Mouse (Mus musculus): ENCODE measurements around the gene Epha2. TPM values are rescaled to one million over a fixed set of nuclear protein-coding genes. Genes with fewer than 3 reads are reported as not detected.
A peak's percentile ranks its signal among the peaks of the same experiment; 100 is the strongest.

Gene Epha2
- total and polyA plus RNA-seq, 2 experiments: 7.7 to 12.0 TPM

GRCm38 (mm10) chr4:141279783-141280182 is 21.3 kb upstream of the Epha2 start:
- no peak for TF ChIP-seq POLR2A (IDR thresholded peaks at IDR 0.05; ENCODE audit: extremely low read depth, insufficient read depth, low read length)
- TF ChIP-seq CTCF (IDR thresholded peaks at IDR 0.05; ENCODE audit: low read depth, low read length): no peak
- Histone ChIP-seq H3K9ac (ENCODE audit: low read depth, low read length) (no peak overlapping the region), H3K4me3 (ENCODE audit: insufficient read depth, low read depth, low read length) (no peak overlapping the region), H3K27me3 (ENCODE audit: control insufficient read depth, insufficient read depth, low read length) (no peaks in the 10 kb centered on the region), H3K4me1 (ENCODE audit: control insufficient read depth, insufficient read depth, low read length) (peaks cover 37% of the 10 kb centered on the region), H3K36me3 (ENCODE audit: control insufficient read depth, insufficient read depth, low read length) (no peaks in the 10 kb centered on the region), H3K27ac (replicated peaks; ENCODE audit: insufficient read depth, low read depth, low read length) (peak overlapping the region; percentile 72), H3K79me2 (ENCODE audit: control insufficient read depth, insufficient read depth, low read length) (no peaks in the 10 kb centered on the region)
- 43% methylated on average over 6 of the region's 6 CpGs for WGBS
- DNase-seq (ENCODE audit: extremely low read depth, low read depth, low spot score): no peak

- no peak for TF ChIP-seq POLR2A (IDR thresholded peaks at IDR 0.05; ENCODE audit: extremely low read depth, insufficient read depth, low read length)
- no peak for TF ChIP-seq CTCF (IDR thresholded peaks at IDR 0.05; ENCODE audit: low read depth, low read length)
- WGBS: 31% methylated on average over 1 of the region's 1 CpGs
- no peak overlapping the region for H3K4me3 ChIP-seq (ENCODE audit: insufficient read depth, low read depth, low read length)
Observed at GRCm38 (mm10) chr4:141280471-141280870, 20.6 kb upstream of the Epha2 start.

DNA sequence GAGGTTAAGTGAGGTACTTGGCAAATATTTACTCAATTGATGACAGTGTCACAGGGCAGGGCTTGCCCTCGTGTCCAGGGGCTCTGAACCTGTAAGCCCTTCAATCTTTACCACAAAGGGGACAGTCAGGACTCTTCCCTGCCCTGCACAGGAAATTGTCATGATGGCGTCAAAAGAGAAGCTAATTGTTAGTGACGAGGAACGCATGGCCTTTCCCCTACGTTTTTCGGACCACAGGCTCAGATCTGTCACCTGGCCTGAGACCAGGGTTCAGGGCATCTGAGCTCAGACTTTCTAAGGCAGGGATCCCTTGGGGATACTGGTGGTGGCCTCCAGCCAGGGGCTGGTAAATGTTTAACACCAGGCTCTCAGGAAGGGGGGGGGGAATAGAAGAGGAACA is 19.9 kb upstream of the Epha2 start:
- Histone ChIP-seq H3K79me2 (ENCODE audit: control insufficient read depth, insufficient read depth, low read length) (no peaks in the 10 kb centered on the region), H3K9ac (ENCODE audit: low read depth, low read length) (peak overlapping the region; percentile 18; the same call in 1 of the 2 replicates), H3K4me3 (ENCODE audit: insufficient read depth, low read depth, low read length) (no peak overlapping the region), H3K36me3 (ENCODE audit: control insufficient read depth, insufficient read depth, low read length) (no peaks in the 10 kb centered on the region), H3K4me1 (ENCODE audit: control insufficient read depth, insufficient read depth, low read length) (peaks cover 37% of the 10 kb centered on the region), H3K27ac (replicated peaks; ENCODE audit: insufficient read depth, low read depth, low read length) (peak overlapping the region; percentile 81), H3K27me3 (ENCODE audit: control insufficient read depth, insufficient read depth, low read length) (no peaks in the 10 kb centered on the region)
- DNase-seq (ENCODE audit: extremely low read depth, low read depth, low spot score): peak; percentile 97
- WGBS: 10% methylated on average over 6 of the region's 6 CpGs
- TF ChIP-seq CTCF (IDR thresholded peaks at IDR 0.05; ENCODE audit: low read depth, low read length) (no peak), POLR2A (IDR thresholded peaks at IDR 0.05; ENCODE audit: extremely low read depth, insufficient read depth, low read length) (no peak)

More at GRCm38 (mm10) chr4:141280471-141280870, 20.6 kb upstream of the Epha2 start:
- Histone ChIP-seq H3K9ac (ENCODE audit: low read depth, low read length) (no peak overlapping the region), H3K27ac (replicated peaks; ENCODE audit: insufficient read depth, low read depth, low read length) (peak overlapping the region; percentile 69), H3K4me1 (ENCODE audit: control insufficient read depth, insufficient read depth, low read length) (peaks cover 37% of the 10 kb centered on the region), H3K36me3 (ENCODE audit: control insufficient read depth, insufficient read depth, low read length) (no peaks in the 10 kb centered on the region), H3K27me3 (ENCODE audit: control insufficient read depth, insufficient read depth, low read length) (no peaks in the 10 kb centered on the region), H3K79me2 (ENCODE audit: control insufficient read depth, insufficient read depth, low read length) (no peaks in the 10 kb centered on the region)
- peak; percentile 90 for DNase-seq (ENCODE audit: extremely low read depth, low read depth, low spot score)

DNA sequence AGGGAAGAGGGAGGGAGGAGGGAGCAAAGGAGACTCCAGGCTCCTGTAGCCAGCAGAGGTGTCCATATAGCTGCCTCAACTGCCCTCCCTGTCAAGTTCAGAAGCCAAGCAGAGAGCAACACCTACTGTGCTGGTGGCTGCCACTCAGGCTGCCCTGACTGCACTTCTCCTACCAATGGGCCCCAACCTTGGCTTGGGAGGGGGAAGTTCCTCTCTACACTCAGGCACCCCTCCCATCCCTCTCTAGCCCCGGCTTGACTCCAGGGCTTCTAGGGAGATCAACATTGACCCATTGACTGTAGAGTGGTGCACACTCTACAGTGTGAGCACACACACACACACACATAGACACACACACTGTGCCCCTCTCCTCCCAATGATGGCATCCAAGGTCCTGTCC is 19.5 kb upstream of the Epha2 start:
- no peak for TF ChIP-seq CTCF (IDR thresholded peaks at IDR 0.05; ENCODE audit: low read depth, low read length)
- TF ChIP-seq POLR2A (IDR thresholded peaks at IDR 0.05; ENCODE audit: extremely low read depth, insufficient read depth, low read length): no peak
- Histone ChIP-seq H3K79me2 (ENCODE audit: control insufficient read depth, insufficient read depth, low read length) (no peaks in the 10 kb centered on the region), H3K4me1 (ENCODE audit: control insufficient read depth, insufficient read depth, low read length) (peaks cover 37% of the 10 kb centered on the region), H3K9ac (ENCODE audit: low read depth, low read length) (peak overlapping the region; percentile 44), H3K4me3 (ENCODE audit: insufficient read depth, low read depth, low read length) (no peak overlapping the region), H3K27me3 (ENCODE audit: control insufficient read depth, insufficient read depth, low read length) (no peaks in the 10 kb centered on the region), H3K27ac (replicated peaks; ENCODE audit: insufficient read depth, low read depth, low read length) (peak overlapping the region; percentile 76), H3K36me3 (ENCODE audit: control insufficient read depth, insufficient read depth, low read length) (no peaks in the 10 kb centered on the region)
- DNase-seq (ENCODE audit: extremely low read depth, low read depth, low spot score): no peak
- 0% methylated on average over 1 of the region's 1 CpGs for WGBS

DNA sequence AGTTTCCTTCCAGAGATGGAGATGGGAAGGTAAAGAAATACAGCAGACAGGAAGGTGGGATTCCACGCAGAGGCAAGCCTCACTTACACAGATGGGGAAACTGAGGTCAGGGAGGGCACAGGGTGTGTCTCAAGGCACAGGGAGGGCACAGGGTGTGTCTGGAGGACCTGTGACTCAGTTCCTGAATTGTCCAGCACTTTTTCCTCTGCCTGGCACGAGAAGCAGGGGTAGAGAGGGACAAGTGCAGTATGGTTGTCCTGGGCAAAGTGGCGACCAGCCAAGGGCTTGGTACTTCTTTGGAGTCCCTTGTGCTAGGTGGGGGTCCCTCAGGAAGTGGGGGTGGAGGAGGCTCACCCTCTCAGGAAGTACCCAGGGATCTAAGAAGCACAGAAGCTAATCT is 19.0 kb upstream of the Epha2 start:
- Histone ChIP-seq H3K27ac (replicated peaks; ENCODE audit: insufficient read depth, low read depth, low read length) (peak overlapping the region; percentile 76), H3K4me3 (ENCODE audit: insufficient read depth, low read depth, low read length) (no peak overlapping the region), H3K79me2 (ENCODE audit: control insufficient read depth, insufficient read depth, low read length) (no peaks in the 10 kb centered on the region), H3K9ac (ENCODE audit: low read depth, low read length) (no peak overlapping the region), H3K36me3 (ENCODE audit: control insufficient read depth, insufficient read depth, low read length) (no peaks in the 10 kb centered on the region), H3K27me3 (ENCODE audit: control insufficient read depth, insufficient read depth, low read length) (no peaks in the 10 kb centered on the region), H3K4me1 (ENCODE audit: control insufficient read depth, insufficient read depth, low read length) (peaks cover 33% of the 10 kb centered on the region)
- no peak for TF ChIP-seq POLR2A (IDR thresholded peaks at IDR 0.05; ENCODE audit: extremely low read depth, insufficient read depth, low read length)
- TF ChIP-seq CTCF (IDR thresholded peaks at IDR 0.05; ENCODE audit: low read depth, low read length): no peak
- WGBS: 61% methylated on average over 3 of the region's 3 CpGs
- no peak for DNase-seq (ENCODE audit: extremely low read depth, low read depth, low spot score)

DNA sequence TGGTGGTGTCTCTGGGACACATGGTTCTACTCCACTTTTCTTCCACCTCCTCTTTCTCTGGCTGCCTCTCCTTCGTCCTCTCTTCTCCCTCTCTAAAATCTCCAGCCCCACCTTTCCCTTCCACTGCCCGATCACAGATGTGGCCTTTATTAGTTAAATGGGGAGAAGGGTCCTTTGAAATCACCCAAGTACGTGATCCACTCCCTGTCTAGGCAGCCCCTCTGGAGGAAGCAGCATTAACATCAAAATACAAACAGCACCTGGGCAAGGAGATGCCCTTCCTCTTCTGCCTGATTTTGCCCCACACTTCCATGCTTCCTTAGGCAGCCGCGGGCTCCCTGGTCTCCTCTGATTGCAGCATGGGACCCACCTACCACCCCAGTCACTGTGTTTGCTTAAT is 18.4 kb upstream of the Epha2 start:
- no peaks in the 10 kb centered on the region for H3K36me3 ChIP-seq (ENCODE audit: control insufficient read depth, insufficient read depth, low read length)
- no peak overlapping the region for H3K9ac ChIP-seq (ENCODE audit: low read depth, low read length)
- no peak for TF ChIP-seq CTCF (IDR thresholded peaks at IDR 0.05; ENCODE audit: low read depth, low read length)
- TF ChIP-seq POLR2A (IDR thresholded peaks at IDR 0.05; ENCODE audit: extremely low read depth, insufficient read depth, low read length): no peak
- no peak for DNase-seq (ENCODE audit: extremely low read depth, low read depth, low spot score)
- peaks cover 31% of the 10 kb centered on the region for H3K4me1 ChIP-seq (ENCODE audit: control insufficient read depth, insufficient read depth, low read length)
- no peaks in the 10 kb centered on the region for H3K27me3 ChIP-seq (ENCODE audit: control insufficient read depth, insufficient read depth, low read length)
- H3K27ac ChIP-seq (replicated peaks; ENCODE audit: insufficient read depth, low read depth, low read length): no peak overlapping the region
- H3K79me2 ChIP-seq (ENCODE audit: control insufficient read depth, insufficient read depth, low read length): no peaks in the 10 kb centered on the region
- 87% methylated on average over 5 of the region's 5 CpGs for WGBS
- no peak overlapping the region for H3K4me3 ChIP-seq (ENCODE audit: insufficient read depth, low read depth, low read length)
